Mouse (Mus musculus): ENCODE results near the gene Rhbdf1. TPM values are rescaled to one million over a fixed set of nuclear protein-coding genes. Genes with fewer than 3 reads are reported as not detected.

The Rhbdf1 gene
- total RNA-seq (2023) = 9.2 to 12.2 TPM (median 10.9 TPM) in 4 replicates

GRCm38 (mm10) chr11:32221951-32222409 lies at the start of gene Rhbdf1:
TSS of gene Rhbdf1 (minus strand) at chr11:32222300.

GRCm38 (mm10) chr11:32267188-32267884 lies 45.2 kb upstream of the Rhbdf1 start, which contains the start of gene Nprl3:
TSS of gene Nprl3 (minus strand) at chr11:32267707.

GRCm38 (mm10) chr11:32226124-32226871 lies 4.2 kb upstream of the Rhbdf1 start, which contains the start of gene Mpg:
TSS of gene Mpg (plus strand) at chr11:32226505.

GRCm38 (mm10) chr11:32205058-32205873 lies 16.8 kb downstream of the Rhbdf1 start, which contains the start of gene Snrnp25:
TSS of gene Snrnp25 (plus strand) at chr11:32205415.

GRCm38 (mm10) chr11:32200075-32200601 lies 22.0 kb downstream of the Rhbdf1 start, which contains the start of gene Il9r:
TSS of gene Il9r (minus strand) at chr11:32200279.

Other genes starting within 250 kb of the Rhbdf1 start
- 1.6 to 3.4 TPM (median 2.8 TPM) in 4 replicates for gene Nsg2, start 221.8 kb downstream of the Rhbdf1 start, total RNA-seq (2023)
- gene Il9r, start 22.0 kb downstream of the Rhbdf1 start, total RNA-seq (2023) = 34.8 to 42.2 TPM (median 40.0 TPM) in 4 replicates
- gene Snrnp25, start 16.9 kb downstream of the Rhbdf1 start, total RNA-seq (2023) = 18.0 to 27.0 TPM (median 23.5 TPM) in 4 replicates
- 20.3 to 25.8 TPM (median 23.9 TPM) in 4 replicates for gene Mpg, start 4.2 kb upstream of the Rhbdf1 start, total RNA-seq (2023)
- 50.7 to 62.4 TPM (median 56.6 TPM) in 4 replicates for gene Nprl3, start 45.4 kb upstream of the Rhbdf1 start, total RNA-seq (2023)
- not detected in 4 replicates for gene Hba-x, start 54.1 kb upstream of the Rhbdf1 start, total RNA-seq (2023)
- gene Hba-a1, start 61.2 kb upstream of the Rhbdf1 start, total RNA-seq (2023) = 58.9 to 127 TPM (median 84.8 TPM) in 4 replicates
- not detected in 4 replicates for gene Hbq1b, start 64.7 kb upstream of the Rhbdf1 start, total RNA-seq (2023)
- gene Hba-a2, start 74.2 kb upstream of the Rhbdf1 start, total RNA-seq (2023) = 20.0 to 91.4 TPM (median 56.9 TPM) in 4 replicates
- gene Hbq1a, start 77.8 kb upstream of the Rhbdf1 start, total RNA-seq (2023) = not detected in 4 replicates
- 0.06 to 0.17 TPM (median 0.06 TPM) in 4 replicates for gene Sh3pxd2b, start 125.5 kb upstream of the Rhbdf1 start, total RNA-seq (2023)
- 2.8 to 7.8 TPM (median 5.7 TPM) in 4 replicates for gene Ubtd2, start 233.1 kb upstream of the Rhbdf1 start, total RNA-seq (2023)